Mouse (Mus musculus): ENCODE data around the gene Snx4.

DNA sequence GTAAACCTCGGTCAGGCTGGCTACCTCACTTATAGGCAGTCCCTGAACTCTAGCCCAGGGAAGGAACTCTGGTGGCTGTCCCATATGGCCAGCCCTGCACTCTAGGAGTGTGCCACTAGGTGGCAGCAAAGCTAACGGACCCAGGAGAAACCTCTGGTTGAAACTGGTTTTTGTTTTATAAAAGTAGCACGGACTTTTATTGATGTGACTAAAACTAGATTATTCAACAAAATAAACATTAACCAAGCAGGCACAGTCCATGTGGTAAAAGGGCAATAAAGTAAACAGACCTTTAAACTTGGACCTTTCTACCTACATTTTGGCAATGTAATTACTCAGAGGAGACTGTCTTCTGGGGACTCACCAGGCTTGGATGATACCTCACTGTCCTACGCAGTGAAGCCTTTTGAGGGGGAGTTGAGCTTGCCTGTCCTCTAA is 55.4 kb downstream of the Snx4 start:
- TF ChIP-seq CTCF (IDR thresholded peaks at IDR 0.05; ENCODE audit: control insufficient read depth, insufficient read depth, insufficient replicate concordance, low read depth, low read length) (peak; percentile 78; the same call in 1 of the 2 replicates), POLR2A (IDR thresholded peaks at IDR 0.05; ENCODE audit: control insufficient read depth, low read depth, low read length) (no peak)
